Mouse (Mus musculus) liver, postnatal 0 days (tissue): ENCODE results near the gene Klhl26.

Source experiments
- CTCF ChIP-seq: sonication (generic); IDR thresholded peaks from 2 replicates; pipeline ENCODE4 v1.5.1; 2016; ENCODE audit warnings: antibody characterized with exemption, low read depth
- EP300 ChIP-seq: IDR thresholded peaks from 2 replicates; pipeline ENCODE4 v1.6.1; 2016; ENCODE audit warnings: antibody characterized with exemption, low read depth, mild to moderate bottlenecking

GRCm38 (mm10) chr8:70467229-70467725 lies 9.5 kb downstream of the Klhl26 start:
- TF ChIP-seq CTCF (no peak), EP300 (no peak)
